Mouse (Mus musculus) naive thymus-derived CD4-positive, alpha-beta T cell, adult 2 months (primary cell): ENCODE data around the gene Scn5a.

Experiments used
- DNase-seq: peaks from one replicate; pipeline ENCODE4 v3.0.0-alpha.2; 2011; ENCODE audit warnings: low read depth

The Scn5a gene

GRCm38 (mm10) chr9:119578636-119579438, at the start of gene Scn5a:
Gene Scn5a, minus strand, starts transcription at chr9:119579016.
- peak; percentile 12 for DNase-seq

GRCm38 (mm10) chr9:119627227-119627626, 48.4 kb upstream of the Scn5a start:
- no peak for DNase-seq

GRCm38 (mm10) chr9:119624151-119624550, 45.3 kb upstream of the Scn5a start:
- DNase-seq = no peak

- DNase-seq = no peak
Observed at GRCm38 (mm10) chr9:119614798-119615197, 36.0 kb upstream of the Scn5a start.

- DNase-seq = no peak
Observed at GRCm38 (mm10) chr9:119610563-119611166, 31.8 kb upstream of the Scn5a start.

- DNase-seq = no peak
Observed at GRCm38 (mm10) chr9:119606906-119607305, 28.1 kb upstream of the Scn5a start.

- DNase-seq = no peak
Observed at GRCm38 (mm10) chr9:119604607-119605006, 25.8 kb upstream of the Scn5a start.

GRCm38 (mm10) chr9:119598501-119598900, 19.7 kb upstream of the Scn5a start:
- DNase-seq = no peak

- no peak for DNase-seq
Observed at GRCm38 (mm10) chr9:119597332-119597731, 18.5 kb upstream of the Scn5a start.

- no peak for DNase-seq
Observed at GRCm38 (mm10) chr9:119589592-119589991, 10.8 kb upstream of the Scn5a start.

GRCm38 (mm10) chr9:119588763-119589449, 10.1 kb upstream of the Scn5a start:
- DNase-seq = no peak

- peak; percentile 74 for DNase-seq
Observed at GRCm38 (mm10) chr9:119580668-119581067, 1.9 kb upstream of the Scn5a start.

- DNase-seq = peak; percentile 11
Observed at GRCm38 (mm10) chr9:119580187-119580586, 1.4 kb upstream of the Scn5a start.

GRCm38 (mm10) chr9:119578311-119578635, 543 bp downstream of the Scn5a start:
- no peak for DNase-seq

GRCm38 (mm10) chr9:119576977-119577376, 1.8 kb downstream of the Scn5a start:
- no peak for DNase-seq

GRCm38 (mm10) chr9:119575732-119576131, 3.1 kb downstream of the Scn5a start:
- no peak for DNase-seq

GRCm38 (mm10) chr9:119574366-119574765, 4.5 kb downstream of the Scn5a start:
- DNase-seq = no peak

GRCm38 (mm10) chr9:119573009-119573408, 5.8 kb downstream of the Scn5a start:
- no peak for DNase-seq

GRCm38 (mm10) chr9:119571411-119571888, 7.4 kb downstream of the Scn5a start:
- DNase-seq = no peak

- DNase-seq = no peak
Observed at GRCm38 (mm10) chr9:119570652-119571051, 8.2 kb downstream of the Scn5a start.

GRCm38 (mm10) chr9:119568732-119569131, 10.1 kb downstream of the Scn5a start:
- no peak for DNase-seq

GRCm38 (mm10) chr9:119567800-119568199, 11.0 kb downstream of the Scn5a start:
- DNase-seq = no peak

- no peak for DNase-seq
Observed at GRCm38 (mm10) chr9:119566214-119566613, 12.6 kb downstream of the Scn5a start.
